Mouse (Mus musculus) myocyte (in vitro differentiated cells): ENCODE results near the gene Ndufa3.

Experiments
- CEBPB ChIP-seq: IDR thresholded peaks from 2 replicates; pipeline ENCODE4 v1.6.1; 2011; ENCODE audit warnings: mild to moderate bottlenecking, moderate library complexity; ENCODE audit not compliant: poor library complexity, insufficient read depth, severe bottlenecking
- E2F4 ChIP-seq: IDR thresholded peaks from one replicate; pipeline ENCODE4 v1.6.1; 2011; ENCODE audit warnings: mild to moderate bottlenecking, control low read depth, moderate library complexity; ENCODE audit not compliant: insufficient read depth
- MAX ChIP-seq: IDR thresholded peaks from one replicate; pipeline ENCODE4 v1.6.1; 2011; ENCODE audit warnings: low read depth, mild to moderate bottlenecking, control low read depth
- MYOD1 ChIP-seq, 3 experiments: IDR thresholded peaks; one replicate each; pipeline ENCODE4 v1.6.1; 2011; ENCODE audit warnings: control low read depth in 2 of 3, low read depth in 2 of 3, mild to moderate bottlenecking in 2 of 3, moderate library complexity in 1 of 3; ENCODE audit not compliant: insufficient read length in 2 of 3, control insufficient read depth in 1 of 3
- MYOG ChIP-seq, 3 experiments: IDR thresholded peaks; one replicate each; pipeline ENCODE4 v1.6.1; 2011; ENCODE audit warnings: control low read depth in 2 of 3, low read depth in 2 of 3, mild to moderate bottlenecking in 2 of 3; ENCODE audit not compliant: insufficient read length in 2 of 3, control insufficient read depth in 1 of 3, insufficient read depth in 1 of 3
- POLR2A ChIP-seq: IDR thresholded peaks from one replicate; pipeline ENCODE4 v1.6.1; 2011; ENCODE audit warnings: low read depth, mild to moderate bottlenecking, control low read depth, moderate library complexity; ENCODE audit not compliant: insufficient read length
- POLR2AphosphoS2 ChIP-seq: IDR thresholded peaks from one replicate; pipeline ENCODE4 v1.6.1; 2011; ENCODE audit warnings: low read depth, control low read depth; ENCODE audit not compliant: insufficient read length
- REST ChIP-seq: IDR thresholded peaks from one replicate; pipeline ENCODE4 v1.6.1; 2011; ENCODE audit warnings: mild to moderate bottlenecking, control low read depth, moderate library complexity; ENCODE audit not compliant: insufficient read depth, insufficient read length

DNA sequence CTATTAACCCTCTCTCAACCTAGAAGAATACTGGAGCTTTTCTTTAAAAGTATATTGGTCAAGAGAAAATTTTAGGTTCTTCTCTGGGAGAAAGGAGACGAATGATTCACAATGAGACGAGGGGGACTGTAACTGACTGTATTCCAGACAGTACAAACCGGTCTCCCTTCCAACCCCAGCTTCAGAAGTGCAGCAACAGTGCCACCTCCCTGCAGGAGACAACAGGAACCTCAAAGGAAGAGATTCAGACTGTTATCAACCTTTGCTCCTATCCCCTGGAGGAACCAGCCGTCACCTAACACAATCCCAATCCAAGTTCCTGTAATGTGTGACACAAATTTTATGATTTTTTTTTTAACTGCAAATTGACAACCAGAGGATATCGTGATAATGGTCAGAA, 43.0 kb upstream of the Ndufa3 start:
- no peak for TF ChIP-seq POLR2A
- no peak for TF ChIP-seq MYOD1 (IDR thresholded peaks at IDR 0.05; ENCODE audit: control insufficient read depth in 1 of 3, insufficient read length in 2 of 3, low read depth in 2 of 3)
- no peak for TF ChIP-seq POLR2AphosphoS2
- TF ChIP-seq REST: no peak
- no peak for TF ChIP-seq E2F4
- TF ChIP-seq MYOG (IDR thresholded peaks at IDR 0.05; ENCODE audit: control insufficient read depth in 1 of 3, insufficient read depth in 1 of 3, insufficient read length in 2 of 3, low read depth in 2 of 3): no peak
- TF ChIP-seq MAX: no peak
- no peak for TF ChIP-seq CEBPB
